Mouse (Mus musculus) C2C12 (cell line): ENCODE measurements around the gene Tpbgl. TPM values are rescaled to one million over a fixed set of nuclear protein-coding genes. Genes with fewer than 3 reads are reported as not detected.

Experiments used
- H3K27me3 ChIP-seq: one replicate; pipeline ENCODE4 v1.6.1; 2011; ENCODE audit not compliant: control insufficient read depth, insufficient read depth, insufficient read length
- H3K36me3 ChIP-seq: one replicate; pipeline ENCODE4 v1.6.1; 2011; ENCODE audit not compliant: control insufficient read depth, insufficient read depth
- H3K4me3 ChIP-seq: one replicate; pipeline ENCODE4 v1.5.1; 2011; ENCODE audit warnings: mild to moderate bottlenecking, control low read depth; ENCODE audit not compliant: poor library complexity, insufficient read depth, severe bottlenecking
- H3K79me2 ChIP-seq: one replicate; pipeline ENCODE4 v1.6.1; 2011; ENCODE audit not compliant: control insufficient read depth, insufficient read depth
- H3K79me3 ChIP-seq: one replicate; pipeline ENCODE4 v1.6.1; 2011; ENCODE audit warnings: low read depth, control low read depth
- H3ac ChIP-seq: one replicate; pipeline ENCODE3; 2011; ENCODE audit warnings: low read depth; ENCODE audit not compliant: control insufficient read depth, insufficient read length
- CEBPB ChIP-seq: IDR thresholded peaks from one replicate; pipeline ENCODE4 v1.6.1; 2011; ENCODE audit warnings: low read depth, mild to moderate bottlenecking, control low read depth, moderate library complexity
- CTCF ChIP-seq: IDR thresholded peaks from one replicate; pipeline ENCODE4 v1.5.1; 2011; ENCODE audit not compliant: control insufficient read depth, insufficient read depth, insufficient read length
- FOSL1 ChIP-seq: IDR thresholded peaks from one replicate; pipeline ENCODE4 v1.8.0; 2011; ENCODE audit warnings: mild to moderate bottlenecking, low read length; ENCODE audit not compliant: poor library complexity, insufficient read depth, severe bottlenecking
- MAX ChIP-seq: IDR thresholded peaks from one replicate; pipeline ENCODE4 v1.6.1; 2011; ENCODE audit warnings: mild to moderate bottlenecking, control low read depth
- MYOD1 ChIP-seq: IDR thresholded peaks from one replicate; pipeline ENCODE4 v1.6.1; 2011; ENCODE audit warnings: low read depth; ENCODE audit not compliant: control insufficient read depth, insufficient read length
- MYOG ChIP-seq: IDR thresholded peaks from one replicate; pipeline ENCODE4 v1.6.1; 2011; ENCODE audit not compliant: control insufficient read depth, insufficient read length; ENCODE audit errors: extremely low read depth
- USF1 ChIP-seq: IDR thresholded peaks from one replicate; pipeline ENCODE4 v1.6.1; 2011; ENCODE audit warnings: low read depth, mild to moderate bottlenecking, control low read depth, moderate library complexity
- polyA plus RNA-seq: library from polyadenylated mRNA; unstranded; fragments of >200 nt; fragmentation: generic; extraction: Trizol; gene quantifications from one replicate; pipeline ENCODE4 v1.2.1, GENCODE M21; 2012; ENCODE audit warnings: missing spikeins

Gene Tpbgl
- polyA plus RNA-seq, 1 experiment = not detected

- H3K79me2 ChIP-seq = no peaks in the 10 kb centered on the region
- no peak overlapping the region for H3K4me3 ChIP-seq
- H3ac ChIP-seq = no peak overlapping the region
- TF ChIP-seq CEBPB = no peak
- TF ChIP-seq MYOD1 = no peak
- no peak for TF ChIP-seq FOSL1
- no peak for TF ChIP-seq CTCF
- no peak for TF ChIP-seq USF1
- TF ChIP-seq MYOG = no peak
- no peaks in the 10 kb centered on the region for H3K79me3 ChIP-seq
- peaks cover 18% of the 10 kb centered on the region for H3K27me3 ChIP-seq
- H3K36me3 ChIP-seq = no peaks in the 10 kb centered on the region
These were observed 5.4 kb upstream of the Tpbgl start for GRCm38 (mm10) chr7:99632286-99632685.

GRCm38 (mm10) chr7:99627366-99627765 lies 463 bp upstream of the Tpbgl start:
- Histone ChIP-seq H3ac (no peak overlapping the region), H3K36me3 (no peaks in the 10 kb centered on the region), H3K79me3 (no peaks in the 10 kb centered on the region), H3K27me3 (peaks cover 45% of the 10 kb centered on the region), H3K79me2 (no peaks in the 10 kb centered on the region), H3K4me3 (no peak overlapping the region)
- TF ChIP-seq MYOG (no peak), FOSL1 (no peak), MAX (no peak), CTCF (no peak), USF1 (no peak), CEBPB (no peak), MYOD1 (no peak)

DNA sequence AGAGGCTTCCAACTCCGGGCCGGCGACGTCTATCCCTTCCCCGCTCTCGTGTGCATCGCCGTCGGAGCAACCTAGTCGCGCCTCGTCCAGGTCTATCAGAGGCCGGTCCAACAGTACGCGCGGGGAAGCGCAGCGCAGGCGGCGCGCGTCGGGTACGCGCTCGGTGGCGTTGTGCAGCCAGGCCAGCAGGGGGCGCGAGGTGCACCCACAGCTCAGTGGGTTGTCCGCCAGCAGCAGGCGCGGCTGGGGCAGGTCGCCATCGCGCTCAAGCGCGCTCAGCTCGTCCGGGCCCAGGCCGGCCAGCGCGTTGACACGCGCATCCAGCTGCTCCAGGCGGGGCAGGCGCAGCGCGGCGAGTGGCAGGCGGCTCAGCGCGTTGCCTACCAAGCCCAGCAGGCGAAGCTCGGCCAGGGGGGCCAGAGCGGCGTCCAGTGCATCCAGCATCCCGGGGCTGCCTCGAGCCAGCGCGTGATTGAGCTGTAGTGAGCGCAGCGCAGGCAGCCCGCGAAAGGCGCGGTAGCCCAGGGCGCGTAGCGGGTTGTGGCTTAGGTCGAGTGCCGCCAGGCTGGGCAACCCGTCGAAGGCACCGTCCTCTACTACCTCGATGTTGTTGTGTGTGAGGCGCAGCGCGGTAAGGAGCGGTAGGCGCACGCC lies 1.1 kb downstream of the Tpbgl start:
- Histone ChIP-seq H3K4me3 (no peak overlapping the region), H3K27me3 (peaks cover 60% of the 10 kb centered on the region), H3K79me2 (no peaks in the 10 kb centered on the region), H3K79me3 (no peaks in the 10 kb centered on the region), H3K36me3 (no peaks in the 10 kb centered on the region), H3ac (no peak overlapping the region)
- TF ChIP-seq FOSL1 (no peak), USF1 (no peak), CTCF (peak; percentile 97), CEBPB (no peak), MYOD1 (no peak), MYOG (no peak)

DNA sequence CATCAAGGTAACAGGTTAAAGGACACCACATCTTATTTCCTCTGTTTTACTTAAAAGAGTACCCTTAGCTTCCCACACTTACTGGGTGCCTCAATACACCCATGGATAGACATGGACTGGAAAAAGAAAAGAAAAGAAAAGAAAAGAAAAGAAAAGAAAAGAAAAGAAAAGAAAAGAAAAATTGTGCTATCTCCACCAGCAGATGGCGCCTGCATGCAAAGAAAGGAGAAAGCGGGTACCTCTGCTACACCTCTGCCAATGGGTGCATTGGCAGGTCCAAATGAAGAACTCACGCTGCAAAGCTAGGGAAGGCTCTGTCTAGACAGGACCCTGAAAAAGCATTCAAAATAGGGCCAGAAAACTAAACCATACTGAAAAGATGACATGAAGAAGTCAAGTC lies 8.0 kb downstream of the Tpbgl start:
- H3ac ChIP-seq = no peak overlapping the region
- TF ChIP-seq MAX (no peak), FOSL1 (no peak), CTCF (no peak), MYOG (no peak), MYOD1 (no peak), USF1 (no peak), CEBPB (no peak)
- no peaks in the 10 kb centered on the region for H3K79me3 ChIP-seq
- no peaks in the 10 kb centered on the region for H3K36me3 ChIP-seq
- no peaks in the 10 kb centered on the region for H3K79me2 ChIP-seq
- H3K27me3 ChIP-seq = peaks cover 37% of the 10 kb centered on the region
- H3K4me3 ChIP-seq = no peak overlapping the region

GRCm38 (mm10) chr7:99618264-99618663 lies 8.6 kb downstream of the Tpbgl start:
- Histone ChIP-seq H3ac (no peak overlapping the region), H3K79me3 (no peaks in the 10 kb centered on the region), H3K27me3 (peaks cover 31% of the 10 kb centered on the region), H3K79me2 (no peaks in the 10 kb centered on the region), H3K36me3 (no peaks in the 10 kb centered on the region), H3K4me3 (no peak overlapping the region)
- TF ChIP-seq CTCF = no peak
- no peak for TF ChIP-seq FOSL1
- TF ChIP-seq MYOD1 = no peak
- no peak for TF ChIP-seq MAX

DNA sequence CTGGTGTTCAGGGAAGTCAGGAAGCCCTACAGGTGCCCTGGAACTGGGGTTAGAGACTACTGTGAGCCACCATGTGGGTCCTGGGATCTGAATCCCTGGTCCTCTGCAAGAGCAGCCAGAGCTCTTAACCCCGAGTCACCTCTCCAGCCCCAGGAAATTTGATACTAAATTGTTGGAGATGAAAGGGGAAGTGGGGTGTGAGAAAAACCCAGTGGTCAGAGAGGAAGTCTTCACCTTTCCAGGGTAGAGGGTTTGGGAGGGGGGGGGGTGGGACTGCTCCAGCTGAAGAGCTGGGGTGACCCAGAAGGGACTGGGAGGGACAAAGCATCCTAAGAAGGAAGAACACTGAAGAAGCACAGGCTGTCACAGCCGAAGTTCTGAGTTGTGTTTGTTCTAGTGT lies 19.3 kb downstream of the Tpbgl start:
- H3K27me3 ChIP-seq = peaks cover 7% of the 10 kb centered on the region
- H3K79me3 ChIP-seq = no peaks in the 10 kb centered on the region
- H3ac ChIP-seq = no peak overlapping the region
- no peaks in the 10 kb centered on the region for H3K79me2 ChIP-seq
- H3K4me3 ChIP-seq = no peak overlapping the region
- TF ChIP-seq CTCF = no peak
- TF ChIP-seq CEBPB = no peak
- TF ChIP-seq MAX = no peak
- no peak for TF ChIP-seq MYOG
- TF ChIP-seq USF1 = no peak
- no peak for TF ChIP-seq MYOD1
- TF ChIP-seq FOSL1 = no peak
- no peaks in the 10 kb centered on the region for H3K36me3 ChIP-seq
